Mouse (Mus musculus) lung, adult 2 months (tissue): ENCODE data around the gene Sox8.

ENCODE experiments used
- CTCF ChIP-seq: fragments of 200-500 bp; IDR thresholded peaks from 2 replicates; pipeline ENCODE4 v1.5.1; 2011; ENCODE audit warnings: mild to moderate bottlenecking, low read length, control low read depth; ENCODE audit not compliant: insufficient read depth
- POLR2A ChIP-seq: fragments of 200-500 bp; IDR thresholded peaks from 2 replicates; pipeline ENCODE4 v1.6.1; 2011; ENCODE audit warnings: low read depth, mild to moderate bottlenecking, control low read depth, low read length, borderline replicate concordance; ENCODE audit errors: extremely low read depth

DNA sequence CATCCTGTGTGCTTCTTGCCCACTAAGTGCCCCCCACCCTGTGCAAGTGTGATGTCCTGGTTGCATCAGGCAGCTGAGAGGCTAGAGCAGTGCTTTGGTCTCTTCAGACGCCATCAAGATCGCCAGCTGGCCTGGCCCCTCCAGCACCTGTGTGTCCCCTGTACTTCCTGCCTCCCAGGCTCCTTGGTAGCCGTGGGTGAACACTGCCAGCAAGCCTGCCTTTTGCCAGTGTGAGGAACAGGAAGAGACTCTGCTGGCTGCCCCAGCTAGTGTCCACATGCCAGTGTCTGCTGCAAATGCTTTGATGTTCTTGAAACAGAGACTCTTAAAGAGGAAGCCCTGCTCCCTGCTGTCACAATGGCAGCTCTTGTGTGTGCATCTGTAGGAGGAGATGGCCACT lies 27.1 kb upstream of the Sox8 start:
- TF ChIP-seq CTCF (no peak), POLR2A (no peak)
